Mouse (Mus musculus) thymus, postnatal 36 days (tissue): ENCODE measurements around the gene Ccn2.

ENCODE experiments used
- DNase-seq, 2 experiments: peaks; one replicate each; pipeline ENCODE4 v3.0.0; 2022; ENCODE audit warnings: mixed read lengths in 2 of 2

The Ccn2 gene

DNA sequence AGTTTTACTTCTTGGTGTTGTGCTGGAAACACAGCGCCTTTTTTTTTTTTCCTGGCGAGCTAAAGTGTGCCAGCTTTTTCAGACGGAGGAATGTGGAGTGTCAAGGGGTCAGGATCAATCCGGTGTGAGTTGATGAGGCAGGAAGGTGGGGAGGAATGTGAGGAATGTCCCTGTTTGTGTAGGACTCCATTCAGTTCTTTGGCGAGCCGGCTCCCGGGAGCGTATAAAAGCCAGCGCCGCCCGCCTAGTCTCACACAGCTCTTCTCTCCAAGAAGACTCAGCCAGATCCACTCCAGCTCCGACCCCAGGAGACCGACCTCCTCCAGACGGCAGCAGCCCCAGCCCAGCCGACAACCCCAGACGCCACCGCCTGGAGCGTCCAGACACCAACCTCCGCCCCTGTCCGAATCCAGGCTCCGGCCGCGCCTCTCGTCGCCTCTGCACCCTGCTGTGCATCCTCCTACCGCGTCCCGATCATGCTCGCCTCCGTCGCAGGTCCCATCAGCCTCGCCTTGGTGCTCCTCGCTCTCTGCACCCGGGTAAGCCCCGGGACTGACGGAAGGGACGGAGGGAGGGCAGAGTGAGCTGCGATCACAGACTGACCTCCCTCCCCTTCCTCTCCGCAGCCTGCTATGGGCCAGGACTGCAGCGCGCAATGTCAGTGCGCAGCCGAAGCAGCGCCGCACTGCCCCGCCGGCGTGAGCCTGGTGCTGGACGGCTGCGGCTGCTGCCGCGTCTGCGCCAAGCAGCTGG lies at the start of gene Ccn2:
Gene Ccn2, plus strand, starts transcription at position 193 of the 753 bp plus-strand sequence.
- peak; percentile 8 to 10 for DNase-seq

DNA sequence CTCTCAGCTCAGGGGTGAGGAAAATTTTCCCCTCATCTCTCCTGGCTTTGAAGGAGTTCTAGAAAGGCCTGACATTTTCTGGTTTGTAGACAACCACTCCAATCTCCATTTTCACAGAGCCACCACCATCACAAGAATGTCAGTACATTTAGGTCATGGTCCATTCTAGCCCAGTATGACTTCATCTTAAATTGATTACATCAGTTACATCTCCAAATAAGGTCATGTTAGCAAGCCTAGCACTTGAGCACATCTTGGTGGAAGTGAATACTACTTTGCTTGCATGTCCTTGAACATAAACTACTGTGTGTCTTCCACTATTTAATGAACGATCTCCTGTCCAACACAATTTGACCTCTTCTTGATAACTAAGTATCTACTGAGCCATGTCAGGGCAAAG lies 42.4 kb upstream of the Ccn2 start:
- DNase-seq: no peak

DNA sequence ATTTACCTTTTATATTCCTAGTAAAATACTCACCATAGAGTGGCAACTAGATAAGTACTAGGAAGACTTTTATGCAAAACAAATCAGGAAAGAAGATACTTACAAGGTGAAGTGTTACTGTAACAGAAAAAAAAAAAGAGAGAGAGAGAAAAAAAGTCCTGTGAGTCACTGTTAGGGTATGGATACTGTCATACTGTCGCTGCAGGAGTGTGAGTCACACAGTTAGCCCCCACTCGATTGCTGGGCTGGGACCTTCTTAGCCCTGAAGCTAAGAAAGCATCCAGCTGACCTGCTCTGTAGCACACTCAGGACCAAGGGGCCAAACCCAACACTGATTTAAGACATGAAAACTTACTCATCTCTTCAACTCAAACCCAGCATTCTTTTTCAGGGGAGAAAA lies 41.2 kb upstream of the Ccn2 start:
- DNase-seq: no peak

DNA sequence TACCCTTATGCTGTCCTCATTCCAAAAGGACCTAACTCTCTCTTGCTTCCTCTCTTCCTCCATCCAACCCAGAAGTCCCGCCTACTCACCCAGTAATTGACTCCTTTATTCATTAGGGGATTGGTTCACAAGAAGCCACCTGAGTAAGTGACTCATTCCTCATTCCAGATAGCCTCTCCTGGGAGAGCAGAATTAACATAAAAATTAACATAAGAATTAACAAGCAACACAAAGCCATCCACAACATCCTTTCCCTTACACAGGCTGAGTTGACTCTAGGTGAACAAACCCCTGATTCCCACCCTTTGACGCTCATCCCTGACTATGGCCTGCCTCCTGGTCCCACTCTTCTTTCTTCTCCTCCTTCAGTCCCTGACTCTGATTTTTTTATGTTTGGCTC lies 36.9 kb upstream of the Ccn2 start:
- DNase-seq: no peak

DNA sequence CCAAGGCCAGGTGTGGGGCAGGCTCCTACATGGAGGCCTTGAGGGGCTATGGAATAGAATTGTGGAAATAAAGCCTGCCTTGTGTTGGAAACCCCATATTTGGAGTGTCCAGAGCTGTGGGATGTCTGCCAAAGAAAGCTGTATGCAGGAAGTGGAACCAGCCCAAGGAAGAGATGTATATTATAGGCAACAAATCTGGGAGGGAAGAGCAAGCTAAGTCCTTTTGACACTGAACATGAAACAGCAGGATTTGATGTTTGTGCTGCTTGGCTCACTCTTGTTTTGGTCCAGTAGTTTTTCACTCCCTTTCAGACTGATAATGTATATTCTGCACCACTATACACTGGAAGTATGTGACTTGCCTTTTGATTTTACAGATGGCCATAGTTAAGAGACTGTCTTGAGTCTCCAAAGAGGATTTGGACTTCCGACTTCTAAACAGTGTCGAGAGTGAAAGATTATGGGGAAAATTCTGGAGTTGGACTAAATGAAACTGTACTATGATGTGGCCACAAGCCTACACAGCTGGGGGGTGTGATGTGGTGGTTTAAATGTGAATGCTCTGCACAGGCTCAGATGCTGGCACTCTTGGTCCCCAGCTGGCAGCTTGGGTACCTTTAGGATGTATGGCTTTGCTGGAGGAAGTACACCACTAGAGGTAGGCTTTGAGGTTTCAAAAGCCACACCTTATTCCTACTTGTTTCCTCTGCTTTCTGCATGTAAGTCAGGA lies 25.4 kb upstream of the Ccn2 start:
- DNase-seq: no peak

DNA sequence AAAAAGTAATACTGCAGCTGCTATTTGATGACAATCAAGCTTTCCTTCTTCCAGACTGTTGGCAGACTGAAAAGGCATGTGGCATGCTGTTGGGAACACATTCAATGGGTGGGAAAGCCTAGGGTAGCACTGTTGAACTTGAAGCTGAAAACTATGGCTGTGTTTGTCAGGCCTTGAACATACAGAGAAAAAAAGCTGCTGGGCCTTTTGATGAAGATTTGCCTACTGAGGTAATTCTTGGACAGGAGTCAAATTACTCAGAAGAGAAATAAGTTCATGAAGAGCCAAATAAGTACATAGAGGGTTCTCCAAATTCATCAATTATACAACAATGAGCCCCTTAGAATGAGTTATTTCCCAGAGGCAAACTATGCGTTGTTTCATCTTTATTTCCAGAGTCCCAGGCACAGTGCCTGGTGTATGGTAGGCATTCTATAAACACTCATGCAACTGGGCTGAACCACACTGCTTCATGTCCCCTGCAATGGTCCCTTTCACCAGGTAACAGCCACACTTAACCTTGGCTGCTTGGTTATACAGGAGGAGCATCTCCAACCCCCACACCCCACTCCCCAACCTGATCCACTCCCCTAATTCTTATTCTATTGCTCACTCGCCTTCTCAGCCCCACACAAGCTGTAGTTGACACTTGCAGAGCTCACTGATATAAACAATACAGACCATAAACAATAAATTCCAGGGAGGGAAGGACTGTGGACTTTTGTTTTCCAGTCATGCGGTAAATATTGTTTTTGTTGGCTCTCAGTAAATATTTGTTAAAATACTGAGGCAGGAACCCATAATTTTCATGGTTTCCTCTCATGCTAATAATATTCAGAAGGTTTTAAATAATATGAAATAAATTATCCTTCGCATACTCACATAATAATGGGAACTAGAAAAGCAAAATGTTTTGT lies 22.9 kb upstream of the Ccn2 start:
- no peak for DNase-seq

DNA sequence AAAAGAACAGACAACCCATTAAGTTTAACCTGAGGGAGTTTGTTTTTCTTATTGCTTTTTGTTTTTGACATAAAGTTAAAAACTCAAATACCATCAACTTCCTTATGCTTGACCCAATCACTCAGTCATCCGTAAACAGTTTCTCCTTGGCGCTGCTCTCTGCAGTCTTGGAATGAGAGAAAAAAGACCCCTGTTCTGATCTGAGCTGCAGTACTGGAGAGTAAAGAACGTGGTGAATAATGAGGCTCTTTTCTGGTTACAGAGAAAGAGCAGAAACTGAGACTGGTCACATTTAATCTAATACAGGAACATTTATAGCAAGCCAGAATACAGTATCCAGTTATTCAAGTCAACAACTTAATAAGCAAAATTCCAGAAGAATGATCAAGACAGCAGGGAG lies 21.8 kb upstream of the Ccn2 start:
- DNase-seq: no peak

DNA sequence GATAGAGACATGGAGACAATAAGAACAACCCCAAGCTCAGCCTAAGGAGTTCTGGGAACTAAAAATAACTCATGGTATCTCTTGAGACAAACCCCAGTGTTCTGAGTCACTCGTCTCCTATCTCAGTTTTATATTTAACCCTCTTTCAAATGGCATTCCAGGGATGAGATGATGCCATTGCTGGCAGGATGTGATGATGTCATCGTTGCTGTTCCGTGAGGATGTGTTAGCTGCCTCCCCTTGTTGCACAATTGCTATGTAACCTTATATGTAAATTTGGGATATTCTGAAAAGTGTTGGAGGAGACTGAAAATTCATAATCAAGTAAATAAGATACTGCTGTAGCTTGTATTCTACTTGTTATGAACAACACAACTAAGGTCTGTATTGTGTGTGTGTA lies 14.2 kb upstream of the Ccn2 start:
- DNase-seq: no peak

DNA sequence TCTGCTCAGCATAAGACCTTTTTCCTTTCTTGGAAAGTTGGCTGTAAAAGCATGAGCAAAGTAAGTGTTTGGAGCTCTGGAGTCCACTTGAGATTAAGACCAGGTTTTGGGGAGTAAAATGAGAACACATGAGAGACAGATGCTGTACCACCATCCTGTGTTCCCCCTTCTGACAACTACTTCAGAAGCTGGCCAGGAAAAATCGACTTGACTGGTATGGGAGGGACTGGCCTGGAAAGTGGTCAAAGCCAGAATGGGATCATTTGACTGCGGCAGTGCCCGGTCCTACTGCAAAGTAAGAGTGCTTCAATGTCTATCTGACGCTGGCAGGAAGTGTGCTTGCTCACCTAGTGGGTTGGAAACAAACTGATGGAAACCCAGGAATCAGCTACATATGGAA lies 6.4 kb upstream of the Ccn2 start:
- no peak for DNase-seq

DNA sequence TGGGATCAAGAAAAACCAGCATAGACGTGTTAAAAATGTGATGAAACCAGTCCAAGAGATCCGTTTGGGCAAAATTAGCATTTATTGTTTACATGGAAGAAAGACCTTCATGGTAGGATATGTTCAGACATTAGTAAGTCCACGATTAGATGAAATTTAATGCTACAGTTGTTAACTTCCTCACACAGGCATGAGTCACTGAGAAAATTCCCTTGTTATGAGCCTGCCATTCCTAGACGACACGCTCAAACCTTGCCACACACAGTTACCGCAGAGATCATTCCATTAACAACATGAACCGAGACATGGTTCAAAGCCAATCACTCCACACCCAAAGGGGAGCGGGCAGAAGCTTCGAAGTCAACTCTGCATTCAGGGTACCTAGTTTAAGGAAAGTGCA lies 6.0 kb upstream of the Ccn2 start:
- DNase-seq: no peak

DNA sequence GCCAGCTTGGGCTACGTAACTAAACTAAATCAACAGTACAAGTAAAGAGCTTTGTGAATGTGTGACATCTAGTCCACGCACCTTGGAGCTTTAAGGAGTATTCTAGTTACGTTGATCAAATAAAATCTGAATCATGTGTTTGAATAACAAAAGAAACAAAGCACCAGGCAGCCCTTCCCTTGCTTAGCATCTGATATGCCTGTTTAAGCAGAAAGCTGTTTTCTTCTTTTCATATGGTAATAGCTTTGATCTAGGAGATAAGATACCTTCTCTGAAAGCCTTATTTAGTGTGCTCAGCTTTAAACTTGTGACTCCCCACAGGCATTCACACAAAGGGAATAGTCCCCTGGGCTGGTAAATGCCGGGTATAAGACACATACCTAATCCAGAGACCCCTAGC lies 4.7 kb upstream of the Ccn2 start:
- DNase-seq: no peak

DNA sequence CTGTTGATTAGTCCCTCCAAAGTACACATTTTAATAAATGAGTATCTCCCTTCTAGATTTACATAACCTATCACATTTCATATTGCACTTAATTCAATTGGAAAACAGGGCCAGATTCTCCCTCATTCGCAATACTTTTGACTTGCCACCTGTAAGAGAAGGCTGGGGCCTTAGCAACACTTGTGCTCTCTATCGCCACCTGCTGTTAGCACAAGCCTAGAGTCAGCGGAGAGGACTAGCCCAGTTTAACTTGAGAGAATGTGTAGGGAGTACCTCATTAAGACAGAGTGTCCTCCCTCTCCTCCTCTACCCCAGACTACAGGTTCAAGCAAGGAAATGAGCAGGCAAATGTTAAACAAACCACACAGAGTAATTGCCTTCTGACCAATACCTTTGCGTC lies 4.1 kb upstream of the Ccn2 start:
- peak; percentile 73 to 76 for DNase-seq

DNA sequence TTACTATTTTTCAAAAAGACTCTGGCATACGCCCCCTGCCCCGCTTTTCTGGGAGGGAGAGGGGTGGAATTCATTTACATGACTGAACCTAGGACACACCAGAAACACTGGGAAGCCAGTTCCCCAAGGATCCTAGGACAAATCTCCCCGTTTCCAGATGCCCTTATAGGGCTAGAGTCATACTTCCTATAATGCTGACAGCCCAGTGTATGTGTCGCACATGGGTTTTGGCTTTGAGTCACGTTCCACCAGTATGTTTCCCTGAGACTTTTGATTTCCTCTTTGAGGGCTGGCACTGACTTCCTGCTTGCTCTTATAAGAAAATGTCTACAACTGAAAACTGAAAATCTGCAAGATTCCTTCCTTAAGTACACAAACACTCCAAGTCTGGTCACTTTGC lies 3.5 kb upstream of the Ccn2 start:
- no peak for DNase-seq

DNA sequence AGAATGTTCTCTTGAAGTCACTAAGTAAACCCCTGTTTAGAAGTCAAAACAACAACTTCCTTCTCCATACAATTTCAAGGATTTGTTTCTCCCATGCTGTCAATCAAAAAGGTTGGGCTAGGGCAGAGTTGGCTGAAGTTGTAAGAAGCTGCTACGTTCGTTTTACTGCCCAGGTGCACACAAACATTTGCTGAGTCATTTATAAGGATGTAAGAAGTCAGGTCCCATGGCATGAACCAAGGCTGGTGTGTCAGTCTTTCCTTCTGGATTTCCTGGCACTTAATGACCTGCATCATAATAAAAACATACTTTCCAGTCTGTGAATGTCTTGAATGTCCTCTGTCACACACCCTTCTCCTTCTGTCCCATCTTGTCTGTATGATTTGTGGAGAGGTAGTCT lies 2.9 kb upstream of the Ccn2 start:
- no peak for DNase-seq

DNA sequence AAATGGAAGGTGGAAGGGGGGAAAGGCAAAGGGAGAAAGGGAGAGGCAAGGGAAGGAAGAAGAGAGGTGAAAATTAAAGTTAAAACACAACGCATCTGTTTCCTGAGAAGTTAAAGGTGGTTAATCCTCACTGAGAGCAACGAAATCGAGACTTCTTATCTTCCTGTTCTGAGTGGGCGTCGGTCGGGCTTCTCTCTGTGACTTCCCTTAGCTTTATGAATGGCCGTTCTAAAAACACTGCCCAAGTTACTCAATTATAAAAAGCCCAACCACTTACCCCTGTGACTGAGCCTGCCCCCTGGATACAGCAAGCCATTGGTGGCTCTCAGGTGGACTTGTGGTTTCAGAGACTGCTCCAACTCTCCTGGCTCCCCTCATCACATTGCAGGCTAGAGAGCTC lies 2.3 kb upstream of the Ccn2 start:
- DNase-seq: no peak

DNA sequence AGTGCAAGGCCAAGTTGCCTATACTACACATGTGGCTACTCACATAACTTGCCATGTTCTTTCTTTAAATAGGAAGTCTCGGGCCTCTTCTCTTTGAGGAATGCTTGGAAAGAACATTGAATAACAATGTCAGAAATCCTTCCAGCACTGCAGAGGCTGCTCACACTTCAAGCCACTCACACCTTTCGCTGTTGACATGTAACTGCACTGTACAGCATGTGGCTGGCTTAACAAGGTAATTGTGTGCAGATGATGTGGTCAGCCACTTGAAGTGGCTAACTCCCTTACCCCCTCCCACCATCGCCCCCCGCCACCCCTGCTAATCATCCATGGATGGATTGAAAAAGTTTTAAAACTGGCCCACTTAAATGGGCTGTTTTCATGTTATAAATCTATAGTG lies 1.7 kb upstream of the Ccn2 start:
- DNase-seq: no peak

DNA sequence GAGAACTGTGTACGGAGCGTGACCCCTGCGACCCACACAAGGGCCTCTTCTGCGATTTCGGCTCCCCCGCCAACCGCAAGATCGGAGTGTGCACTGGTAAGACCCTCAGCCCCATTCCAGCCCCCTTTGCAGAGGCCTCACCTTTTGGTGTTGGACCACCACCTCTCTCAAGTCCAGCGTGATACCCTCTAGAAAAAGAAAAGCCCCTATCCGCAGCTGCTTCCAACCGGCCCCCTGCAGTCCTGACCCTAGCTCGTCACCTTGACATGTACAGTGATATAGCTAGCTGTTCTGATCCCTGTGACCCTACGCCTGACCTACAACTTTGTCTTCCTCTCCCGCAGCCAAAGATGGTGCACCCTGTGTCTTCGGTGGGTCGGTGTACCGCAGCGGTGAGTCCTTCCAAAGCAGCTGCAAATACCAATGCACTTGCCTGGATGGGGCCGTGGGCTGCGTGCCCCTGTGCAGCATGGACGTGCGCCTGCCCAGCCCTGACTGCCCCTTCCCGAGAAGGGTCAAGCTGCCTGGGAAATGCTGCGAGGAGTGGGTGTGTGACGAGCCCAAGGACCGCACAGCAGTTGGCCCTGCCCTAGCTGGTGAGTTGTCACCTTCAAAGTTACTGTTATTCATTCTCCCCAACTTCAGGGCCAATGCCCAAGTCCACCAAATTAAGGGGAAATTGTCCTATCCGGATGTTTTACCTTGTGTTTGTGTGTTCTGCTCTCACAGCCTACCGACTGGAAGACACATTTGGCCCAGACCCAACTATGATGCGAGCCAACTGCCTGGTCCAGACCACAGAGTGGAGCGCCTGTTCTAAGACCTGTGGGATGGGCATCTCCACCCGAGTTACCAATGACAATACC lies 994 bp downstream of the Ccn2 start:
- DNase-seq: no peak

DNA sequence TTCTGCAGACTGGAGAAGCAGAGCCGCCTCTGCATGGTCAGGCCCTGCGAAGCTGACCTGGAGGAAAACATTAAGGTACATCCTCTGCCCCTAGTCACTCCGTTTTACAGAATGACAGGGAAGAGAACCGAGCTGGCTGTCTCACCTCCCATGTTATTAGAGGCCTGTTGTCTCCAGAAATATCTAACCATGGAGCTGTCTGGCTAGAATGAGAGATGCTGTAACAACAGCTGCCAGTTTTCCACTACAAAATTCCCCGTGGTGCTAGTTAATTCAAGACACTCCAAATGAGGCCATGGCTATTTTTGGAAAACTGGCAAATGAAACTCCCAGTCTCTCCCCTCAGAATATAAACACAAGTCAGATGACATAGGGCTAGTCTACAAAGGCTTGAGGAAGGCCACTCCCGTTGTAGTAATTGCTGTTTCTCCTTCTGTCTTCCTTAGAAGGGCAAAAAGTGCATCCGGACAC lies 1.7 kb downstream of the Ccn2 start:
- no peak for DNase-seq

DNA sequence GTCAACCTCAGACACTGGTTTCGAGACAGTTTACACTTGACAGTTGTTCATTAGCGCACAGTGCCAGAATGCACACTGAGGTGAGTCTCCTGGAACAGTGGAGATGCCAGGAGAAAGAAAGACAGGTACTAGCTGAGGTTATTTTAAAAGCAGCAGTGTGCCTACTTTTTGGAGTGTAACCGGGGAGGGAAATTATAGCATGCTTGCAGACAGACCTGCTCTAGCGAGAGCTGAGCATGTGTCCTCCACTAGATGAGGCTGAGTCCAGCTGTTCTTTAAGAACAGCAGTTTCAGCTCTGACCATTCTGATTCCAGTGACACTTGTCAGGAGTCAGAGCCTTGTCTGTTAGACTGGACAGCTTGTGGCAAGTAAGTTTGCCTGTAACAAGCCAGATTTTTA lies 2.5 kb downstream of the Ccn2 start:
- no peak for DNase-seq

DNA sequence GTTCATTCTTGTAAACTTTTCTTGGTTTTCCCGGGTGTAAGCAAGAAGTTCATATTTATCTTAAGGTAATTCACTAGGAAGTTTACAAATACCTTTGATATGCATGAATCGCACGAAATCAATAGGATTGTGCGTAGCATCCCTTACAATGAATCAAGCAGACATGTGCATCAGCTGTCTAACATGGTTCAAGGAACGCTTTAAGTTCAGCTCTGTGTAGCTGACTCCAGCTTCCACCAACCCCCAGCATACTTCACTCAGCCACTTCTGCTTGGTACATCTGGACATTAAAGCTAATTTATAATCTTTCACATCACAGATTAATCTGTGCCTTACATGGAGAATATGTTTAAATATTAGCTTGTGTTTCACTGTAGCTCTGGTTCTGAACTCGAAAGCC lies 3.5 kb downstream of the Ccn2 start:
- no peak for DNase-seq

DNA sequence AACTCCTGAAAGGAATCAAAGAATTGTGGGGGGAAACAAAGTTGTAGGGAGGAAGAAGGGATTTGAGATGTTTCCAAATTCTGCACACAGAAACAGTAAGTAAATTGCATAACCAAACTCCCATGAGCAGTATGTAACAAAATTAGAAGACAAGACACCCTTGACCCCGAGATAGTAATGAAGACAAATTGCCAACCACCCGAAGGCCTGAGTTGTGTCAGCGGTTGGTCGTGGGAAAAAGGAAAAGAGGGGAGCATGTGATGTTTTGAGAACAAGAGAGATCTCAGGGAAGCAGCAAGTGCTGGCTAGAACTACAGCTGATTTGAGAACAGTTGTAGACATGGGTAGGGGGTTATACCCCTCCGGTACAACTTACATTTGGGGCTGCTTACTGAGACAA lies 4.6 kb downstream of the Ccn2 start:
- no peak for DNase-seq

DNA sequence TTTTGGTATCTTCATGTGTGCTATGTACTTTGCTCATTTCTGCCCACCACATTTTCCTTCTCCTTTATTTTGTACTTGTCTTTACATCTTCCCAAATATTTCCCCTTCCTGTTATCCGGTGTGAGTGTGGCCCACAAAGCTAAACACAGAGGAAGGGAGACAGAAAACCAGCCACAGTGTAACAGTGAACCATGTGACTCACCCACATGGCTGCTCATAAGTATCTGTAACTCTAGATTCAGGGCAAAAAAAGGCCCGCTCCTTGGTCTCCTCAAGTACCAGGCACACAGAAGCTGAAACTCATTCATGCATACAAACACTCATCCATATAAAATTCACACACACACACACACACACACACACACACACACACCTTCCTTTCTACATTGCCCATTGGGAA lies 7.8 kb downstream of the Ccn2 start:
- DNase-seq: no peak

DNA sequence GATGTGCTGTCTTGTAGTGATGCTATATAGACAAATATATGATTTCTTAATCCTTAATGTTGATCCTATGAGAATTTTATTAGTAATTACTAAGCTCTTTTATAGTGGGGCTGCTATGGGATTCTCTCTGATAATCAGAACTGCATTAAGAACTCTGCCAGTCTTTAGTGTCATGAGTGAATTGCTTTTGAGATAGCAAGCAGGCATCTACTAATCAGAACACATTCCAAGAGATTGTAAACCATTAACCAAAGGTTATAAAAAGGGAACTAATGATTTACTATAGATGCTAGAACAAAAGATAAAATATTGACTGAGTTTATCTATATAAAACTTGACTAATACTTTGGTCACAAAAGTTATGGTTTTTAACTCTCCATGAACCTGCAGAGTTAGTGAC lies 8.5 kb downstream of the Ccn2 start:
- no peak for DNase-seq
